Mouse (Mus musculus) brown adipose tissue, adult 24 weeks (tissue): ENCODE measurements around the gene Nfkb2. TPM values are rescaled to one million over a fixed set of nuclear protein-coding genes. Genes with fewer than 3 reads are reported as not detected.

Source experiments
- H3K27ac ChIP-seq: fragments of 200-500 bp; replicated peaks from 2 replicates; pipeline ENCODE4 v1.5.1; 2012; ENCODE audit warnings: low read depth, mild to moderate bottlenecking, low read length
- H3K4me1 ChIP-seq: fragments of 200-500 bp; 2 replicates; pipeline ENCODE4 v1.6.1; 2012; ENCODE audit warnings: low read length, mixed read lengths; ENCODE audit not compliant: control insufficient read depth, insufficient read depth, insufficient read length
- H3K4me3 ChIP-seq: fragments of 200-500 bp; 2 replicates; pipeline ENCODE4 v1.5.1; 2012; ENCODE audit warnings: low read depth, mild to moderate bottlenecking, low read length, moderate library complexity; ENCODE audit not compliant: insufficient read depth
- polyA plus RNA-seq: library from polyadenylated mRNA; stranded (reverse); fragments of >200 nt; gene quantifications from 2 replicates; pipeline ENCODE4 v1.2.4, GENCODE M21; 2012; ENCODE audit not compliant: missing spikeins, insufficient read depth, insufficient read length

Gene Nfkb2
- polyA plus RNA-seq, 1 experiment, result 8.2 TPM

DNA sequence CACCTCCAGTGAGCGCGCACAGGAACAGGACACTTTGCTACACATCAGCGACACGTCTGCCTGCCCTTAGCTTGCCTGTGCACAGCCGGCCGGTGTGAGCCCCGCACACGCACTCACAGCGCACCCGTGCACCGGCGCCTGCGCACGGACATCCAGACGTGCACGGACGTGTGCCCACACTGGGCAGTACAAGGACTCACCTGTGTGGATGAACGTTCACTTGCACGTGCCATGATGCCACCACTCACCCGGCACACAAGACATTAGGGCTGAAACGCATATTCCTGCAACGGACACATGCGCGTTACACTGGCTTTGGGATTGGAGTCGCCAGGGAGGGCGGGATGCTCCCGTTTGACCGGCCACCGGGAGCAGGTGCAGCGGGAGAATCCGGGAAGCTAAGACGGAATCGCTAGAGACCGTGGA is 801 bp downstream of the Nfkb2 start:
- peak overlapping the region; percentile 83 for H3K27ac ChIP-seq
- H3K4me3 ChIP-seq, result peak overlapping the region; percentile 94
- no peaks in the 10 kb centered on the region for H3K4me1 ChIP-seq

DNA sequence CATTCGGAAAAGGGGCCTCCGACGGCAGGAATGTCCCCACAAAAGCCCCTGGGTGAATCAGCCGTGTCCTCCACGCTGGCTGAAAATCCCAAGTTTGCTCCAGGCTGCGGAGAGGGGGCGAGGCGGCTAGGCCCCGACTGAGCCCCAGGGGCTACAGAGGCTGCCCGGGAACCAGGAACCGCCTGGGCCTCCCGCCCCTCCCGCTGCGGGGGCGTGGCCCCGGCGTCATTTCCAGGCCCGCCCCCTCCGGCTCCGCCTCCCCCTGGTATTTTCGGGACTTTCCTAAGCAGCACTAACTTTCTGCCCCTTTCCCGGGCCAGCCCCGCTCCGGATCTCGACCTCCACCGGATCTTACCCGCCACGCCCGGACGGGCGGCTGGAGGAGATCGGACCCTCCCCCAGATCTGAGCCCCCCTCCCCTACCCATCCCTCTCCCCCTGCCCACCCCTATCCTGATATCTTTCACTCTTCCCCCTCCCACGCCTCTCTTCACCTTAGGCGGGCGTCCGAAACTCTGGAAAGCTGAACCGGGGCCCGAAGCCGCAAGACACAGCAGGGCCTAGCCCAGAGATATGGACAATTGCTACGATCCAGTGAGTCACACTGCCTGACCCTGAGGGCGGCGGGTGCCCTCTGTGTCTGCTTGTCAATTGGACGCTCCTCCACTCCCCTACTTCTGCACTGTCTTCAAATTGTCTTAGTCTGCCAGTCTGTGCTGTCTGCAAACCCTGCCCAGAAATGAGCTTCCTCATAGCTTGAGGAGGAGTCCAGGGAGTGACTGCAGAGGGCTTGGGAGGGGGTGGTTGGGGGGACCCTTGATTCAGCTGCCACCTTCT is 1.5 kb downstream of the Nfkb2 start:
- Histone ChIP-seq H3K27ac (peak overlapping the region; percentile 83), H3K4me1 (no peaks in the 10 kb centered on the region), H3K4me3 (peak overlapping the region; percentile 94)

DNA sequence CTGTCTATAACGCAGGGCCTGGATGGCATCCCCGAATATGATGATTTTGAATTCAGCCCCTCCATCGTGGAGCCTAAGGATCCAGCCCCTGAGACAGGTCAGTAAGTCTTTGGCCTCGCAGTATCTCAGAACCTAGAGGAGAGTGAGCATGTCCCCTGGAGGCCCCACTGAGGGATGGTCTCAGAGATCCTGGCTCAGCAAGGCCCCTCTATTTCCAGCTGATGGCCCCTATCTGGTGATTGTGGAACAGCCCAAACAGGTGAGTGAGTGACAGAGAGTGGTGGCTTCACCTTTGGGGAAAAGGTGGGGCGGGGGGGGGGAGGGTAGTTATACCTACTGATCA is 2.1 kb downstream of the Nfkb2 start:
- Histone ChIP-seq H3K4me3 (peak overlapping the region; percentile 71), H3K4me1 (no peaks in the 10 kb centered on the region), H3K27ac (no peak overlapping the region; the same call in 1 of the 2 replicates)

DNA sequence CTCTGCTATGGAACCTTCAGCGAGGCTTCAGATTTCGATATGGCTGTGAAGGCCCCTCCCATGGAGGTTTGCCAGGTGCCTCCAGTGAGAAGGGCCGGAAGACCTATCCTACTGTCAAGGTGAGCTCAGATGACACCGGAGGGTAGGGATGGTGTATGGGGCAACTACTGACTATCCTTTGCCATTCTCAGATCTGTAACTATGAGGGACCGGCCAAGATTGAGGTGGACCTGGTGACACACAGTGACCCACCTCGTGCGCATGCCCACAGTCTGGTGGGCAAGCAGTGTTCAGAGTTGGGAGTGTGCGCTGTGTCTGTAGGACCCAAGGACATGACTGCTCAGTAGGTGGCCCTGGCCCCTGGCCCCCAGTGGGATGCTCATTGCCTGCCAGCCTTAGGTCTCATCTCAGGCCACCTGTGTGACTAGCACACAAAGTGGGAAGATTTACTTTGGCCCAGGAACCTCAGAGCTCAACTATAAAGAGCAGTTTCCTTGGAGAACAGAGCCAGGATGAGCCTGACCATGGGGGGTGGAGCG is 2.7 kb downstream of the Nfkb2 start:
- H3K27ac ChIP-seq, result no peak overlapping the region
- no peaks in the 10 kb centered on the region for H3K4me1 ChIP-seq
- H3K4me3 ChIP-seq, result no peak overlapping the region; the same call in 1 of the 2 replicates

DNA sequence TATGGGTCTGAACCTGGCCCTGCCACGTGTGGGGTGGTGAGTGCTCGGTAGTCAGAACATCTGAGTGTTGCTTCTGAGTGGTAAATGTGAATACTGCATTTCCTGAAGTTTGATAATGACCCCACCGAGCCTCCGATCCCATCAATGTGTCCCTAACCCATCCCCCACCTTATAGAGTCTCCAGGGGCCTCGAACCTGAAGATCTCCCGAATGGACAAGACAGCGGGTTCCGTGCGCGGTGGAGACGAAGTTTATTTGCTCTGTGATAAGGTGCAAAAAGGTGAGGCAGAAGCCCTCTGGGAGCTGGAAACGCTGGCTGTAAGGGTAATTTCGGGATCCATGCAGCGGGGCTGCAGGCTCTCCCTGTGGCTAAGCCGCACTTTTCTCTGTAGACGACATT is 3.7 kb downstream of the Nfkb2 start:
- no peak overlapping the region for H3K27ac ChIP-seq
- no peak overlapping the region for H3K4me3 ChIP-seq
- H3K4me1 ChIP-seq, result no peaks in the 10 kb centered on the region

DNA sequence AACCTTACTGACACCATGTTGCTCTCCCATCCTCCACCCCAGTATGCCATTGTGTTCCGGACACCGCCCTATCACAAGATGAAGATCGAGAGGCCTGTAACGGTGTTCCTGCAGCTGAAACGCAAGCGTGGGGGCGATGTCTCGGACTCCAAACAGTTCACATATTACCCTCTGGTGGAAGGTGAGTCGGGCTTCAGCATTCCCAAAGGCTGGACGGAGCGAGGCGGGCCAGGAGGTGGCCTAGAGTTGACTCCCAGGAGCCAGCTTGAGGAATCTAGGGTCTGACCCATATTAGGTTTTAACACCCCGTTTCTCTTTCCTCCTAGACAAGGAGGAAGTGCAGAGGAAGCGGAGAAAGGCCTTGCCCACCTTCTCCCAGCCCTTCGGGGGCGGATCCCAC is 4.2 kb downstream of the Nfkb2 start:
- Histone ChIP-seq H3K4me3 (no peak overlapping the region), H3K4me1 (no peaks in the 10 kb centered on the region), H3K27ac (no peak overlapping the region)

DNA sequence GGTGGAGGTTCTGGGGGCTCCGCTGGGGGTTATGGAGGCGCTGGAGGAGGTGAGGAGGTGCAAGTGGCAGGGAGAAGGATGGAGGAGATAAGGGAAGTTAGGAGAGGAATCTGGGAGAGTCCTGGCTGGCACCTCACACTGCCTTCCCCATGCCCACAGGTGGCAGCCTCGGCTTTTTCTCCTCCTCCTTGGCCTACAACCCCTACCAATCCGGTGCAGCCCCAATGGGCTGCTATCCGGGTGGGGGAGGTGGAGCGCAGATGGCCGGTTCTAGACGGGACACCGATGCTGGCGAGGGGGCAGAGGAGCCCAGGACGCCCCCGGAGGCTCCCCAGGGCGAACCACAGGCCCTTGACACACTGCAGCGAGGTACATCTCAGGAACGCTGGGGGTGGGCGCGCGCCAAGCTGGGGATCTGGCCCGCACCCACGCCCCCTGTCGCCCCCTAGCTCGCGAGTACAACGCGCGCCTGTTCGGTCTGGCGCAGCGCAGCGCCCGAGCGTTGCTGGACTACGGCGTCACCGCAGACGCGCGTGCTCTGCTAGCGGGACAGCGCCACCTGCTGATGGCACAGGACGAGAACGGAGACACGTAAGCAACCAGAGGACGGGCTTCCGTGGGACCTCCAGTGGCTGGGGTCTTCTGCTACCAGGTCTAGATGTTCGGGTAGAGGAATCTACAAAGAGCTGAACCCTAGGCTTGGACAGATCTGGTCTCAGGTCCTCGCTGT is 4.8 kb downstream of the Nfkb2 start:
- H3K27ac ChIP-seq, result no peak overlapping the region
- H3K4me3 ChIP-seq, result peak overlapping the region; percentile 21; the same call in 1 of the 2 replicates
- no peaks in the 10 kb centered on the region for H3K4me1 ChIP-seq

DNA sequence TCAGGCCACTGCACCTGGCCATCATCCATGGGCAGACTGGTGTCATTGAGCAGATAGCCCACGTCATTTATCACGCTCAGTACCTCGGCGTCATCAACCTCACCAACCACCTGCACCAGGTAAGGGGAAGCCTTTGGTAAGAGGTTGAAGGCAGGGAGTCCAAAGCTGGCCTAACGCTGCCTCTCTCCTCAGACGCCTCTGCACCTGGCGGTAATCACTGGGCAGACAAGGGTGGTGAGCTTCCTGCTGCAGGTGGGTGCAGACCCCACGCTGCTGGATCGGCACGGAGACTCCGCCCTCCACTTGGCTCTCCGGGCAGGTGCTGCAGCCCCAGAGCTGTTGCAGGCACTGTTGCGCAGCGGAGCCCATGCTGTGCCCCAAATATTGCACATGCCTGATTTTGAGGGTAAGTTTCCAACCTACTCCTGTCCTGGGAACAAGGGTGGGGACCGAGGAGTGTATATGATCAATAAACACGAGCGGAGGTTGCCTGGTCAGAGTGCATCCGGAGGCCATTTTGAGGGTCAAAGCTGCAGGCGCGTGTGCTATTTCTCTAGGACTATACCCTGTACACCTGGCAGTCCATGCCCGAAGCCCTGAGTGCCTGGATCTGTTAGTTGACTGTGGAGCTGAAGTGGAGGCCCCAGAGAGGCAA is 5.7 kb downstream of the Nfkb2 start:
- Histone ChIP-seq H3K4me1 (no peaks in the 10 kb centered on the region), H3K27ac (no peak overlapping the region), H3K4me3 (no peak overlapping the region)

DNA sequence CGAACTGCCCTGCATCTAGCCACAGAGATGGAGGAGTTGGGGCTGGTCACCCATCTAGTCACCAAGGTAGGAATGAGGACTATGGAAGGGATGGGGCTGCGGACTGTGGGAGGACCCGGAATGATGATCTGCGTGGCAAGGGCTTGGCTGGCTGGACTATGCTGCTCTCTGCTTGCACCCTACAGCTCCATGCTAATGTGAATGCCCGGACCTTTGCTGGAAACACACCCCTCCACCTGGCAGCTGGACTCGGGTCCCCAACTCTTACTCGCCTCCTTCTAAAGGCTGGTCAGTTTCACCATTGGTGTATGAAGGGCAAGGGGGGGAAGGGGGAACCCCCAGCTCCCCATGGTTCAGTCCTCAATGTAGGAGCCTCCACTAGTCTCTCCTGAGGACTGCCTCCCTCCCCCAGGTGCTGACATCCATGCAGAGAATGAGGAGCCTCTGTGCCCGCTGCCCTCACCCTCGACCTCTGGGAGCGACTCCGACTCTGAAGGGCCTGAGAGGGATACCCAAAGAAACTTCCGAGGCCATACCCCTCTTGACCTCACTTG is 6.3 kb downstream of the Nfkb2 start:
- Histone ChIP-seq H3K4me3 (no peak overlapping the region), H3K27ac (no peak overlapping the region), H3K4me1 (no peaks in the 10 kb centered on the region)

DNA sequence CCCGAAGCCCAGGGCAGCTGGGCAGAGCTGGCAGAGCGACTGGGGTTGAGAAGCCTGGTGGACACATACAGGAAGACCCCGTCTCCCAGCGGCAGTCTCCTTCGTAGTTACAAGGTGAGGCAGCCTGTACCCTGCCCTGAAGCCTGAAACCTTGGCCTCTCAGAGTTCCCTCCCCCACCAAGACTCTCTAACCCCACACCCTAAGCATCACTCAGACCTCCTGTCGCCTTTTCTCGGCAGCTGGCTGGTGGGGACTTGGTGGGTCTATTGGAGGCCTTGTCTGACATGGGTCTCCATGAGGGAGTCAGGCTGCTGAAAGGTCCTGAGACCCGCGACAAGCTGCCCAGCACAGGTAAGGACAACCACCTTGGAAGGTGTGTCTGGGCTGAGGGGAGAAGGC is 7.2 kb downstream of the Nfkb2 start:
- Histone ChIP-seq H3K4me1 (no peaks in the 10 kb centered on the region), H3K4me3 (no peak overlapping the region), H3K27ac (no peak overlapping the region)

DNA sequence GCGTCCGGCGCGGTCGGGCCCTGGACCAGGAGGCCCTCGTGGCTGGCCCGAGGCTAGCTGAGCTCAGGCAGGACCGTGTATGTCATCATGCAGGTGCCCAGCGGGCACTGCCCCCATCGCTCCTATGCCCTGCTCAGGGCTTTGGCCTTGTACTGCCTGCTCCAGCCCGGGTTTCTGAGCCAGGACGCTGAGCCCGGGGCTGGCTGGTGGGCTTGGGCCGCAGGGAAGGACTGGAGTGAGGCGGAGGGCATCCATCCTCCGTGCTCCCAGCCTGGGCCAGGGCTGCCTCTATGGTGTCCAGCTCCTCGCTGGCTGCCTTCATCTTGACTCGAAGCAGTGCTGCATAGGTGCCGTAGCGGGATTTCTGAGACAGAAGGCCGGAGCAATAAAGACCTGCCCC is 8.4 kb downstream of the Nfkb2 start:
- Histone ChIP-seq H3K4me1 (no peaks in the 10 kb centered on the region), H3K27ac (no peak overlapping the region), H3K4me3 (no peak overlapping the region)

DNA sequence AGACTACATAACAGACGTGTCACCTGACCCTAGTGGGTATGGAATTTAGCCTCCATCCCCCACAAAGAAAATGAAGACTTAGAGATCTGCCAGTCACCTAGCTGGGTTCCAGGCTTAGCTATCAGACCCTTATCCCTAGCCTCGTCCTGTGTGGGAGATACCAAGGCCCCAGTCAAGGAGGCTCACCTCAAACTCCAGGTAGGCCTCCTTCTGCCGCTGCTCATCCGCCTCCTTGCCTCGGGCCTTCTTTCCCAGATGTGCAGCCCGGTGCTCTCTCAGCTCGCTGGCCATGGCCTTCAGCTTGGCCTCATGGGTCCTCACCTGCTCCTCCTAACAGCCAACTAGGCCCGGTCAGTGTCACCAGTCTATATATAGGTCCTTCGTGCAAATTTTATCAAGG is 9.0 kb downstream of the Nfkb2 start:
- Histone ChIP-seq H3K4me1 (no peaks in the 10 kb centered on the region), H3K27ac (no peak overlapping the region)

DNA sequence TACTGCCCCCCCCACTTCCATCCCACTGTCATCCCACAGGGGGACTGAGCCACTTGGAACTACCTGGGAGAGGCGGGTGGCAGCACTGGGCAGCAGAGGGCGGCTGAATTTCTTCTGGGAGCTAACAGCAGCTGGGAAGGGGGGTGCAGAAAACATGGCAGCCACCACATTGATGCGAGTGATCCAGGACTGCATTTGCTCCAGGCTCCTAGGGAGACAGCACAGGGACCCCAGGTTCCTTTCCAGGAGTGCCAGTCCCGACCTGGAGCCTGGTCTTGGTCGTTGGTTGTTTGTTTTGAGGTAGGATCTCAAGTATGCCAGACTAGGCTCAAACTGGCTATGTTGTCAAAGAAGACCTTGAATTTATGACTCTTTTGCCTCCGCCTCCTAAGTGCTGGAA is 9.5 kb downstream of the Nfkb2 start:
- H3K4me1 ChIP-seq, result no peaks in the 10 kb centered on the region
- no peak overlapping the region for H3K4me3 ChIP-seq
- H3K27ac ChIP-seq, result no peak overlapping the region

More for the DNA sequence above, 9.0 kb downstream of the Nfkb2 start:
- H3K4me3 ChIP-seq, result no peak overlapping the region

DNA sequence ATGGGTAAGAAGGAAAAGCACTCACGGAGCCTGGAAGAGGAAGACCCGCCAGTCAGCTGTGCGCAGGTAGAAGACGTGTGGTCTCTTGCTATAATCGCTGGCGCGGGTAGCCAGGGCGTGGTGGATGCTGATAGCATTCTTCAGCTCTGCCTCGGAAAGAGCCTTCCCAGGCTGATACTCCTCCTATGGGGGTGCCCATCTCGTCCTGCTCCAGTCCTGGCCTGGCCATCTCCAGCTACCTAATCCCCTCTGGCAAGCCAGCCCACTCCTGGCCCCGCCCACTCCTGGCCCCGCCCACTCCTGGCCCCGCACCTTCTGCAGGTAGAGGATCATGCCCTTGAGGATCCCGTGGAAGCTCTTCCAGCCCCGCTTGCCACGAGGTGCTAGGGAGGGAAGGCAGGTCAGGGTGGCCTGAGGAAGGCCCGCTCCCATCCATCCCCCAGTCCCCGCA is 10.1 kb downstream of the Nfkb2 start:
- H3K27ac ChIP-seq, result no peak overlapping the region
- no peaks in the 10 kb centered on the region for H3K4me1 ChIP-seq
- H3K4me3 ChIP-seq, result no peak overlapping the region
